Mouse (Mus musculus): ENCODE results near the gene Bcl2a1d. TPM values are rescaled to one million over a fixed set of nuclear protein-coding genes. Genes with fewer than 3 reads are reported as not detected.
"Not testable (repeated sequence)": the region's sequence is repeated elsewhere in the genome, so short reads cannot be mapped to it uniquely, and the experiment has no call there.

Bcl2a1d gene
- polyA plus RNA-seq (2015; fragmentation: Nextera tagmentation; extraction: Ambion mirVana): 0.49 and 0.59 TPM in 2 replicates

- not testable (repeated sequence) for H3K27ac ChIP-seq; H3K4me1 ChIP-seq; H3K9ac ChIP-seq; H3K36me3 ChIP-seq; H3K4me3 ChIP-seq (replicated peaks); ATAC-seq (ENCODE audit: insufficient read depth, low FRiP score, low read depth); H3K27me3 ChIP-seq (replicated peaks); H3K4me2 ChIP-seq; H3K9me3 ChIP-seq
- WGBS: 74% methylated on average over 5 of the region's 5 CpGs
Observed at GRCm38 (mm10) chr9:88731728-88732127, at the start of gene Bcl2a1d. TSS of gene Bcl2a1d (minus strand) at chr9:88731914.

DNA sequence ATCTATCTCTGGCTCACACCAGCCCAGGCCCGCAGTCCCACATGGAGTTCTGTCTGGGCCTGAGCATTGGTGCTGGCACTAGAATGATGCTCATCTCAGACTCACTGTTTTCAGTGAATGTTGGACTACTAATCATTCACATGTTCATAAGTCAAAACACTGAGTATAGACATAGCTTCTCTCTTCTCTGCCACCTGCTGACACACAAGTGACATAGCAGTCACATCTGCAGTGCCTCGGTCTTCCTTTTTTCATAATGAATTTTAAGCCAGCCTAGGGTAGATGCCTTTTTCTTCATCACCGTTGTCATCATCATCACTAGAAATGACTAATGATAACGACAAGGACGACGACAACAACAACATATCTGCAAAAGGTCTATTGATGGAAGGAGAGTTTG is 38.5 kb upstream of the Bcl2a1d start:
- not testable (repeated sequence) for H3K4me3 ChIP-seq (replicated peaks); H3K9me3 ChIP-seq; H3K4me2 ChIP-seq; H3K4me1 ChIP-seq; H3K36me3 ChIP-seq; H3K9ac ChIP-seq; ATAC-seq (ENCODE audit: insufficient read depth, low FRiP score, low read depth); H3K27ac ChIP-seq; H3K27me3 ChIP-seq (replicated peaks)
- 80% methylated on average over 3 of the region's 6 CpGs for WGBS

DNA sequence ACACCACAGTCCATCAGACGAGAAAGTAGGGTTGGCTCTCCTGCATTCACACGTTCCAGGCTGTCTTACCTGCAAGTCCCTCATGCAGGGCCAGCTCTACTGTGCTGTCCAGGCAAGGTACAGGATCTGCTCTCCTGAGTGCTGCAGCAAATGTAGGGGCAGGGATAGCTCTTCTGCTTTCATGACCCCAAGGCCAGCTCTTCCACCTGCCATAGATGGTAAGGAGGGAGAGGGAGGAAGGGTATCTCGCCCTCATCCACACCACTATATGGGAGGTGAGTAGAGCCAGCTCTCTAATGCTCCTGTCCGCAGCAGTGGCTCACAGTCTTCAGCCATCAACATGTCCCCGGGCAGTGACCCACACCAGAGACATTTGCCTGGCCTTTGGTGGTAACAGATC is 37.8 kb upstream of the Bcl2a1d start:
- not testable (repeated sequence) for H3K9ac ChIP-seq; ATAC-seq (ENCODE audit: insufficient read depth, low FRiP score, low read depth)

DNA sequence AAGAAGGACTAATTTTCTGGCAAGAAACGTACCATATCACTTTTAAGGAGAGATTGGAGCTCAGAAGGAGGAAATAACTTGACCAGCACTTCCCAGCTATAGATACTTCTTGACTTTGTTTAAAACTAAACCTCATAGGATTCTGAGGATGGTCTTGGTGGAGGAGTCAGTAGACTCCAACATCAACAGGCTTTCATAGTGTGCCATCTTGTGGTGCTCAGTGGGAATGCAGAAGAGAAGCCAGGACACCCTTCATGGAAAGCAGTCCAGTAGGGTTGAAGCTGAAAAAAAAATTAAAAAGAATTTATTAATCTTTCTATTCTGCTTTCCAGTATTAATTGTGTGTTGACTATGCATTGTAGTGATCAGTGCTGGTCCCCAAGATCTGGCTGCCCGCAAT is 15.0 kb upstream of the Bcl2a1d start:
- not testable (repeated sequence) for H3K9ac ChIP-seq; H3K9me3 ChIP-seq; H3K27me3 ChIP-seq (replicated peaks); H3K36me3 ChIP-seq; H3K27ac ChIP-seq; H3K4me1 ChIP-seq; ATAC-seq (ENCODE audit: insufficient read depth, low FRiP score, low read depth); H3K4me3 ChIP-seq (replicated peaks); H3K4me2 ChIP-seq
- 20% methylated on average over 1 of the region's 2 CpGs for WGBS

More for the DNA sequence above, 37.8 kb upstream of the Bcl2a1d start:
- H3K4me3 ChIP-seq (replicated peaks); H3K36me3 ChIP-seq; H3K27me3 ChIP-seq (replicated peaks); H3K4me1 ChIP-seq; H3K27ac ChIP-seq; H3K4me2 ChIP-seq; H3K9me3 ChIP-seq: not testable (repeated sequence)
- 86% methylated on average over 4 of the region's 5 CpGs for WGBS

DNA sequence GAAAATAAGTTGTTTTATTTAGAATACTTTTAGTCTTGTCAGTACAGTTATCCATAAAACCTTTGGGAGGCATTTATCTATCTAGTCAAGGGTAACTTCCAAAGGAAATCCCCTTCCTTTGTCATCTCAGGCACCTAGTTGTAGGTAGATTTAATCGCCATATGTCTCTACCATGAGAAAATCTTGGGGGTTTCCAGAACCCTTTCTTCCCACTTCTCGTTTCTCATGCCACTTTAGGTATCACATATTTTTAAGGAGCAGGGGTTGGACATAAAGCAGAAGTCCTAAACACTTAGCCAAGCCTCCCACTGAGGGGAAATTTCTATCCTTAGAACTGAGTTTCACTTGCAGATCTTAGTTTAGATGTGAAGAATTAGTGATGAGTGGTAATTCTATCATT is 14.3 kb upstream of the Bcl2a1d start:
- ATAC-seq (ENCODE audit: insufficient read depth, low FRiP score, low read depth); H3K4me2 ChIP-seq: not testable (repeated sequence)

GRCm38 (mm10) chr9:88735289-88735688 is 3.6 kb upstream of the Bcl2a1d start:
- not testable (repeated sequence) for H3K4me3 ChIP-seq (replicated peaks); H3K9ac ChIP-seq; H3K27ac ChIP-seq; H3K27me3 ChIP-seq (replicated peaks); H3K4me2 ChIP-seq; ATAC-seq (ENCODE audit: insufficient read depth, low FRiP score, low read depth); H3K9me3 ChIP-seq; H3K4me1 ChIP-seq; H3K36me3 ChIP-seq

More for the DNA sequence above, 14.3 kb upstream of the Bcl2a1d start:
- not testable (repeated sequence) for H3K4me3 ChIP-seq (replicated peaks); H3K27me3 ChIP-seq (replicated peaks); H3K27ac ChIP-seq; H3K36me3 ChIP-seq; H3K9ac ChIP-seq; H3K4me1 ChIP-seq; H3K9me3 ChIP-seq
- 92% methylated on average over 1 of the region's 2 CpGs for WGBS

GRCm38 (mm10) chr9:88733182-88733581 is 1.5 kb upstream of the Bcl2a1d start:
- ATAC-seq (ENCODE audit: insufficient read depth, low FRiP score, low read depth); H3K4me3 ChIP-seq (replicated peaks); H3K4me2 ChIP-seq; H3K27me3 ChIP-seq (replicated peaks); H3K9me3 ChIP-seq; H3K27ac ChIP-seq; H3K9ac ChIP-seq; H3K4me1 ChIP-seq; H3K36me3 ChIP-seq: not testable (repeated sequence)
- 50% methylated on average over 1 of the region's 1 CpGs for WGBS

GRCm38 (mm10) chr9:88732334-88732733 is 620 bp upstream of the Bcl2a1d start:
- not testable (repeated sequence) for H3K4me2 ChIP-seq; H3K27ac ChIP-seq; H3K9me3 ChIP-seq; H3K4me3 ChIP-seq (replicated peaks); H3K9ac ChIP-seq; ATAC-seq (ENCODE audit: insufficient read depth, low FRiP score, low read depth); H3K27me3 ChIP-seq (replicated peaks); H3K4me1 ChIP-seq; H3K36me3 ChIP-seq
- 68% methylated on average over 2 of the region's 3 CpGs for WGBS

GRCm38 (mm10) chr9:88728311-88728710 is 3.4 kb downstream of the Bcl2a1d start:
- not testable (repeated sequence) for H3K9ac ChIP-seq; H3K4me3 ChIP-seq (replicated peaks); H3K36me3 ChIP-seq; H3K4me2 ChIP-seq; ATAC-seq (ENCODE audit: insufficient read depth, low FRiP score, low read depth); H3K9me3 ChIP-seq; H3K27me3 ChIP-seq (replicated peaks); H3K4me1 ChIP-seq; H3K27ac ChIP-seq

DNA sequence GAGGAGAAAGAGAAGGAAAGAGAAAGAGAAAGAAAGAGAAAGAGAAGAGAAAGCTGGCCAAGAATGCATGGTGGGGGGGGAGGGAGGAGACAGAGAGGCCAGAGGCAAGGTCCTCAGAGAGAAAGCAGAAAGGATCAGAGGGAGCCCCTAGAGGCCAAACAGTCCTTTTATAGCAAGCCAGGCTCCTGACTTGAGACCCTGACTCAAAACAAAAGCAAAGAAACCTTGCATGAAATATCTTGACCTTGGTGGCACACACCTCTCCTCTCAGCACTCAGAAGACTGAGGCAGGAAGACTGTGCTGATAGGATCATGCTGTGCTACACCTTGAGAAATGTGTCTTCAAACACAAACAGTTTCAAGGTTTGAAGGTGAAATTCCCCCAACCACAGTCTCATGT is 10.1 kb downstream of the Bcl2a1d start:
- not testable (repeated sequence) for H3K27ac ChIP-seq; H3K9ac ChIP-seq; ATAC-seq (ENCODE audit: insufficient read depth, low FRiP score, low read depth); H3K4me3 ChIP-seq (replicated peaks); H3K4me2 ChIP-seq; H3K9me3 ChIP-seq; H3K27me3 ChIP-seq (replicated peaks); H3K4me1 ChIP-seq; H3K36me3 ChIP-seq

DNA sequence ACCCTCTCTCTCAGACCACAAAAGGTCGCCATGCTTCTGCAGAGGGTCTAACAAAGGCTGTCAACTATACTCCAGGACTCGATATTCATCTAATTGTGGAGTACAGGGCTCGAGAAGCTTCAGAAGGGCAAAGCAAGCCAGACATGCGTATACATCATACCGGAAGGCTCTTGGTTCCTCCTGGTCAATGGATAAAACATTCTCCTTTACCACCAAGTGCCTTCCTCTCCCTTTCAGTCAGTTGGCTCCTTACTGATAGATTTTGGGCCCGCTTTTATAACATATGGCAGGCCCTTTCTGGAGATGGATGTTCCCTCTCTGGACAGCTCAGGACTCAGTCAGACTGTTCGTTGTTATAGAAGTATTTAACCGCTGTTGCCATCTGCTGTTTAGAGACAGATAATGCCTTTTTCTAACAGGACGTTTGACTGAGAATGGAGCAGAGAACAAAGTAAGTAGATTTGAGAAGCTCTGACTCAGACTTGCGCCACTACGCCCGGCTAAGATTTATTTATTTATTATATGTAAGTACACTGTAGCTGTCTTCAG is 11.7 kb downstream of the Bcl2a1d start, which contains the start of gene Mthfsl:
Gene Mthfsl (minus strand): TSS at position 308 of the 549 bp plus-strand sequence.
- peak; percentile 45; the same call in 1 of the 2 replicates for ATAC-seq (ENCODE audit: insufficient read depth, low FRiP score, low read depth)
- not testable (repeated sequence) for H3K9me3 ChIP-seq; H3K36me3 ChIP-seq; H3K9ac ChIP-seq; H3K27me3 ChIP-seq (replicated peaks); H3K4me1 ChIP-seq
- Histone ChIP-seq H3K4me3 (replicated peaks) (peak within 1 kb of the TSS; percentile 34), H3K4me2 (peak within 1 kb of the TSS; percentile 48), H3K27ac (peak within 1 kb of the TSS; percentile 78; the same call in 1 of the 2 replicates)
- 9% methylated on average over 11 of the region's 12 CpGs for WGBS

- Histone ChIP-seq H3K27ac (peak overlapping the region; percentile 78; the same call in 1 of the 2 replicates), H3K4me2 (peak overlapping the region; percentile 44), H3K4me3 (replicated peaks) (peak overlapping the region; percentile 34)
- not testable (repeated sequence) for H3K4me1 ChIP-seq; H3K27me3 ChIP-seq (replicated peaks); H3K36me3 ChIP-seq; H3K9me3 ChIP-seq; H3K9ac ChIP-seq
- ATAC-seq (ENCODE audit: insufficient read depth, low FRiP score, low read depth): peak; percentile 93
- 3% methylated on average over 23 of the region's 46 CpGs for WGBS
Observed at GRCm38 (mm10) chr9:88719073-88719921, 12.4 kb downstream of the Bcl2a1d start.

Measured in stomach, embryonic 15.5 days (tissue).